Mouse (Mus musculus) MEL (cell line): ENCODE measurements at regions not wholly inside any gene's neighbourhood (a gene's known extent, or its start where the extent isn't known, plus 50 kb on each side); places are given as distances from the start of the nearest gene placed in this dataset.

ENCODE experiments used
- DNase-seq: peaks from one replicate; pipeline ENCODE4 v3.0.0; 2011; ENCODE audit warnings: low read depth, low spot score
- H3K27ac ChIP-seq: 2 replicates; pipeline ENCODE4 v1.5.1; 2012; ENCODE audit warnings: low read depth, mild to moderate bottlenecking, control low read depth, low read length, moderate library complexity; ENCODE audit not compliant: control insufficient read depth
- H3K27me3 ChIP-seq, 2 experiments: fragments of 150-350 bp in 1 of 2; sonication (generic) in 1 of 2; 2 replicates each; pipeline ENCODE4 v1.6.1; 2012; ENCODE audit warnings: low read length in 2 of 2, mild to moderate bottlenecking in 2 of 2, improper control_type of control experiment in 1 of 2, moderate library complexity in 1 of 2; ENCODE audit not compliant: insufficient read depth in 2 of 2, control insufficient read depth in 1 of 2
- H3K36me3 ChIP-seq, 2 experiments: 2 replicates each; pipeline ENCODE4 v1.6.1; 2012 to 2014; ENCODE audit warnings: low read length in 2 of 2, improper control_type of control experiment in 1 of 2, inconsistent platforms in 1 of 2, mild to moderate bottlenecking in 1 of 2; ENCODE audit not compliant: insufficient read depth in 2 of 2, control insufficient read depth in 1 of 2
- H3K4me1 ChIP-seq, 2 experiments: fragments of 150-350 bp in 1 of 2; sonication (generic) in 1 of 2; 2 replicates each; pipeline ENCODE4 v1.6.1; 2012; ENCODE audit warnings: low read length in 2 of 2, improper control_type of control experiment in 1 of 2, mild to moderate bottlenecking in 1 of 2; ENCODE audit not compliant: insufficient read depth in 2 of 2, control insufficient read depth in 1 of 2
- H3K4me3 ChIP-seq, 2 experiments: fragments of 150-350 bp in 1 of 2; sonication (generic) in 1 of 2; 2 replicates each; pipeline ENCODE4 v1.5.1; 2012; ENCODE audit warnings: low read depth in 2 of 2, low read length in 2 of 2, mild to moderate bottlenecking in 2 of 2, moderate library complexity in 2 of 2, control low read depth in 1 of 2, improper control_type of control experiment in 1 of 2; ENCODE audit not compliant: control insufficient read depth in 1 of 2, insufficient read depth in 1 of 2
- H3K79me2 ChIP-seq: 2 replicates; pipeline ENCODE4 v1.6.1; 2012; ENCODE audit warnings: mild to moderate bottlenecking, low read length, moderate library complexity; ENCODE audit not compliant: control insufficient read depth, poor library complexity, insufficient read depth
- H3K9ac ChIP-seq: 2 replicates; pipeline ENCODE4 v1.6.1; 2012; ENCODE audit warnings: low read depth, mild to moderate bottlenecking, control low read depth, low read length, moderate library complexity; ENCODE audit not compliant: control insufficient read depth, poor library complexity, severe bottlenecking
- H3K9me3 ChIP-seq: fragments of 150-350 bp; sonication (generic); replicated peaks from 2 replicates; pipeline ENCODE4 v1.6.1; 2012; ENCODE audit warnings: mild to moderate bottlenecking, low read length, improper control_type of control experiment, moderate library complexity; ENCODE audit not compliant: insufficient read depth
- CHD1 ChIP-seq: IDR thresholded peaks from 2 replicates; pipeline ENCODE4 v1.6.1; 2012; ENCODE audit warnings: low read depth, mild to moderate bottlenecking, inconsistent platforms, low read length, improper control_type of control experiment
- CTCF ChIP-seq, 3 experiments: IDR thresholded peaks in 2 of 3; conservative IDR thresholded peaks in 1 of 3; 2 replicates each; pipeline ENCODE4 v1.5.1; 2011 to 2012; ENCODE audit warnings: low read length in 3 of 3, low read depth in 2 of 3, mild to moderate bottlenecking in 2 of 3, improper control_type of control experiment in 1 of 3, inconsistent platforms in 1 of 3, mixed read lengths in 1 of 3, moderate library complexity in 1 of 3; ENCODE audit not compliant: control insufficient read depth in 1 of 3, insufficient read depth in 1 of 3, poor library complexity in 1 of 3, severe bottlenecking in 1 of 3
- E2F4 ChIP-seq: IDR thresholded peaks from 2 replicates; pipeline ENCODE4 v1.6.1; 2011; ENCODE audit warnings: low read depth, low read length, improper control_type of control experiment, borderline replicate concordance
- ELF1 ChIP-seq: IDR thresholded peaks from 2 replicates; pipeline ENCODE4 v1.6.1; 2014; ENCODE audit warnings: low read depth, mild to moderate bottlenecking, inconsistent platforms, low read length, improper control_type of control experiment, moderate library complexity
- EP300 ChIP-seq, 2 experiments: IDR thresholded peaks; 2 replicates each; pipeline ENCODE4 v1.6.1; 2011; ENCODE audit warnings: improper control_type of control experiment in 2 of 2, low read length in 2 of 2, low read depth in 1 of 2, mild to moderate bottlenecking in 1 of 2
- ETS1 ChIP-seq: IDR thresholded peaks from 2 replicates; pipeline ENCODE4 v1.6.1; 2012; ENCODE audit warnings: low read depth, mild to moderate bottlenecking, inconsistent platforms, low read length, improper control_type of control experiment, moderate library complexity
- GABPA ChIP-seq: IDR thresholded peaks from 2 replicates; pipeline ENCODE4 v1.6.1; 2012; ENCODE audit warnings: low read depth, mild to moderate bottlenecking, inconsistent platforms, low read length, improper control_type of control experiment, moderate library complexity
- GATA1 ChIP-seq: IDR thresholded peaks from 2 replicates; pipeline ENCODE4 v1.6.1; 2011; ENCODE audit warnings: low read depth, low read length, improper control_type of control experiment
- HCFC1 ChIP-seq: IDR thresholded peaks from 2 replicates; pipeline ENCODE4 v1.6.1; 2012; ENCODE audit warnings: low read depth, mild to moderate bottlenecking, inconsistent platforms, low read length, improper control_type of control experiment, moderate library complexity
- JUND ChIP-seq: IDR thresholded peaks from 2 replicates; pipeline ENCODE4 v1.6.1; 2011; ENCODE audit warnings: low read depth, mild to moderate bottlenecking, improper control_type of control experiment, low read length
- KAT2A ChIP-seq: conservative IDR thresholded peaks from 2 replicates; pipeline ENCODE4 v1.6.1; 2012; ENCODE audit warnings: low read depth, low read length, improper control_type of control experiment, inconsistent platforms
- MAFK ChIP-seq: IDR thresholded peaks from 2 replicates; pipeline ENCODE4 v1.6.1; 2011; ENCODE audit warnings: low read depth, mild to moderate bottlenecking, low read length, improper control_type of control experiment, borderline replicate concordance
- MAX ChIP-seq: IDR thresholded peaks from 2 replicates; pipeline ENCODE4 v1.6.1; 2011; ENCODE audit warnings: low read length, improper control_type of control experiment
- MAZ ChIP-seq: IDR thresholded peaks from 2 replicates; pipeline ENCODE4 v1.6.1; 2012; ENCODE audit warnings: low read depth, mild to moderate bottlenecking, inconsistent platforms, low read length, improper control_type of control experiment
- MEF2A ChIP-seq: IDR thresholded peaks from 2 replicates; pipeline ENCODE4 v1.6.1; 2014; ENCODE audit warnings: low read depth, mild to moderate bottlenecking, inconsistent platforms, low read length, improper control_type of control experiment; ENCODE audit not compliant: poor library complexity, insufficient replicate concordance, severe bottlenecking; ENCODE audit errors: extremely low read depth
- MYB ChIP-seq: IDR thresholded peaks from 2 replicates; pipeline ENCODE4 v1.6.1; 2011; ENCODE audit warnings: mild to moderate bottlenecking, low read depth, low read length, improper control_type of control experiment
- MYC ChIP-seq: IDR thresholded peaks from 2 replicates; pipeline ENCODE4 v1.6.1; 2011; ENCODE audit warnings: low read depth, mild to moderate bottlenecking, low read length, improper control_type of control experiment, moderate library complexity
- NELFE ChIP-seq: IDR thresholded peaks from 2 replicates; pipeline ENCODE4 v1.6.1; 2011; ENCODE audit warnings: low read depth, low read length, improper control_type of control experiment
- POLR2A ChIP-seq, 2 experiments: IDR thresholded peaks; 2 replicates each; pipeline ENCODE4 v1.6.1; 2011 to 2012; ENCODE audit warnings: low read length in 2 of 2, mild to moderate bottlenecking in 2 of 2, control low read depth in 1 of 2, improper control_type of control experiment in 1 of 2, low read depth in 1 of 2, moderate library complexity in 1 of 2; ENCODE audit not compliant: control insufficient read depth in 1 of 2, insufficient read depth in 1 of 2, poor library complexity in 1 of 2
- POLR2AphosphoS2 ChIP-seq: IDR thresholded peaks from 2 replicates; pipeline ENCODE4 v1.6.1; 2011; ENCODE audit warnings: low read length, improper control_type of control experiment
- RCOR1 ChIP-seq: IDR thresholded peaks from 2 replicates; pipeline ENCODE4 v1.6.1; 2012; ENCODE audit warnings: low read depth, mild to moderate bottlenecking, inconsistent platforms, low read length, improper control_type of control experiment
- TBP ChIP-seq: IDR thresholded peaks from 2 replicates; pipeline ENCODE4 v1.8.0; 2011; ENCODE audit warnings: low read depth, low read length, improper control_type of control experiment
- TCF12 ChIP-seq: IDR thresholded peaks from 2 replicates; pipeline ENCODE4 v1.6.1; 2014; ENCODE audit warnings: low read depth, mild to moderate bottlenecking, inconsistent platforms, low read length, improper control_type of control experiment, moderate library complexity
- UBTF ChIP-seq: IDR thresholded peaks from 2 replicates; pipeline ENCODE4 v1.6.1; 2012; ENCODE audit warnings: low read depth, mild to moderate bottlenecking, inconsistent platforms, low read length, improper control_type of control experiment, moderate library complexity, borderline replicate concordance; ENCODE audit not compliant: insufficient read depth
- USF1 ChIP-seq: IDR thresholded peaks from 2 replicates; pipeline ENCODE4 v1.6.1; 2014; ENCODE audit warnings: low read depth, mild to moderate bottlenecking, inconsistent platforms, low read length, improper control_type of control experiment, moderate library complexity
- USF2 ChIP-seq, 2 experiments: IDR thresholded peaks; 2 replicates each; pipeline ENCODE4 v1.6.1; 2011 to 2012; ENCODE audit warnings: improper control_type of control experiment in 2 of 2, low read length in 2 of 2, borderline replicate concordance in 1 of 2, inconsistent platforms in 1 of 2, low read depth in 1 of 2, mild to moderate bottlenecking in 1 of 2; ENCODE audit not compliant: insufficient read depth in 1 of 2
- ZNF384 ChIP-seq: IDR thresholded peaks from 2 replicates; pipeline ENCODE4 v1.6.1; 2012; ENCODE audit warnings: low read depth, mild to moderate bottlenecking, inconsistent platforms, low read length, improper control_type of control experiment

DNA sequence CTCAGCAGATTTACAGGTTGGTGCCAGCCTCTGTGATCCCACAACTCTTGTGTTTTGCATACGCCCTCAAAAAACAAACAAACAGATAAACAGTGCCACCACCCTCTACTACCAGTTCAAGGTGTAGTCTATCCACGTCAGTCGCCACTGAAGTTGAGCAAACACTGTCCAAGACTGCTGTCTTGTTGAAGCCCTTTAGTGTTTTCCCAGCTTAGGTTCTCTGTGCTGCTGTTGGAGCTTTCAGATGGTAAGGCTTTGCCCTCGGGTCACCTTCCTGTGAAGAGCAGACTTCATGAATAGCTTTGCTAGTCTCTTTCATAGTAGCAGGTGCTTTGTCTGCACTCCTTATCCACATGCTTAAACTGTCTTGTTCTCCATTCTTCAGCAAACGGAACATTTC lies 93.0 kb upstream of the Rmdn2 start:
- no peaks in the 10 kb centered on the region for H3K9me3 ChIP-seq
- H3K79me2 ChIP-seq: no peaks in the 10 kb centered on the region
- TF ChIP-seq MAZ (no peak), USF1 (no peak), RCOR1 (no peak), ELF1 (no peak), E2F4 (no peak), MYB (no peak), ZNF384 (no peak), CTCF (IDR thresholded peaks at IDR 0.05 in 2 of 3, conservative IDR thresholded peaks at IDR 0.05 in 1 of 3; ENCODE audit: control insufficient read depth in 1 of 3, insufficient read depth in 1 of 3, low read depth in 2 of 3, low read length in 3 of 3, poor library complexity in 1 of 3, severe bottlenecking in 1 of 3) (no peak), UBTF (no peak)
- no peaks in the 10 kb centered on the region for H3K4me1 ChIP-seq
- no peak overlapping the region for H3K9ac ChIP-seq
- H3K27me3 ChIP-seq: no peaks in the 10 kb centered on the region
- no peak for DNase-seq
- H3K27ac ChIP-seq: no peak overlapping the region
- H3K4me3 ChIP-seq: no peak overlapping the region
- no peaks in the 10 kb centered on the region for H3K36me3 ChIP-seq

DNA sequence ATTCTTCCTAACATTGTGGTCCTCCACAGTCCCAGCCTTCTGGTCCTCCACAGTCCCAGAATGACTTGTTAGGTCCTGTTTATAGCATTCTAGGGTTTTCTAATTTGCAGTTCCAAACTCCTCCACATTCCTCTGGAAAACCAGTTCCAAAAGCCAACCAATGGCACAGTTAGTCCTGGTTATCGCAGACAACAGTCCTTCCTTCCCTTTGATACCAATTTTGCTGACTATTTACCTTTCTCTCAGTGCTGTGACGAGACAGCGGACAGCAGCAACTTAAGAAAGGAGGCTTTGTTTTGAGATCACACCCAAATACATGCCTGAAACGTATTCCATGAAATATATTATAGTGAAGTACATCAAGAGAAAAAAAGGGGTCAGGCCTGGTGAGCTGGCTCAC lies 92.3 kb upstream of the Rmdn2 start:
- no peaks in the 10 kb centered on the region for H3K79me2 ChIP-seq
- no peak for DNase-seq
- TF ChIP-seq JUND (no peak), POLR2A (IDR thresholded peaks at IDR 0.05; ENCODE audit: control insufficient read depth in 1 of 2, insufficient read depth in 1 of 2, low read depth in 1 of 2, low read length in 2 of 2, poor library complexity in 1 of 2) (no peak), TCF12 (peak; percentile 81; the same call in 1 of the 2 replicates), E2F4 (no peak), USF2 (IDR thresholded peaks at IDR 0.05; ENCODE audit: borderline replicate concordance in 1 of 2, insufficient read depth in 1 of 2, low read depth in 1 of 2, low read length in 2 of 2) (no peak), HCFC1 (no peak), ETS1 (0 out of 2 replicates have a peak, but pooled peaks have one; percentile 31), CHD1 (no peak), NELFE (no peak), MAX (no peak), POLR2AphosphoS2 (no peak), EP300 (IDR thresholded peaks at IDR 0.05; ENCODE audit: low read depth in 1 of 2, low read length in 2 of 2) (peak in 1 of 2 experiments; percentile 33; a peak in 1 of 4 replicates), TBP (no peak), MAFK (no peak), KAT2A (no peak), GATA1 (0 out of 2 replicates have a peak, but pooled peaks have one; percentile 5), MYC (no peak), MEF2A (no peak), RCOR1 (no peak), GABPA (no peak)

More for the DNA sequence above, 92.3 kb upstream of the Rmdn2 start:
- no peak overlapping the region for H3K4me3 ChIP-seq
- H3K27me3 ChIP-seq: no peaks in the 10 kb centered on the region
- H3K9me3 ChIP-seq: no peaks in the 10 kb centered on the region
- no peaks in the 10 kb centered on the region for H3K4me1 ChIP-seq
- no peak overlapping the region for H3K27ac ChIP-seq
- no peak overlapping the region for H3K9ac ChIP-seq
- H3K36me3 ChIP-seq: no peaks in the 10 kb centered on the region
